Mouse (Mus musculus) brain, adult 2 months (tissue): Measurements from ENCODE around the gene Tubb3.
"Not testable (repeated sequence)": the region's sequence is repeated elsewhere in the genome, so short reads cannot be mapped to it uniquely, and the experiment has no call there.

Experiments
- DNase-seq: peaks from one replicate; pipeline ENCODE4 v3.0.0; 2011; ENCODE audit warnings: low read depth, low spot score

The Tubb3 gene

DNA sequence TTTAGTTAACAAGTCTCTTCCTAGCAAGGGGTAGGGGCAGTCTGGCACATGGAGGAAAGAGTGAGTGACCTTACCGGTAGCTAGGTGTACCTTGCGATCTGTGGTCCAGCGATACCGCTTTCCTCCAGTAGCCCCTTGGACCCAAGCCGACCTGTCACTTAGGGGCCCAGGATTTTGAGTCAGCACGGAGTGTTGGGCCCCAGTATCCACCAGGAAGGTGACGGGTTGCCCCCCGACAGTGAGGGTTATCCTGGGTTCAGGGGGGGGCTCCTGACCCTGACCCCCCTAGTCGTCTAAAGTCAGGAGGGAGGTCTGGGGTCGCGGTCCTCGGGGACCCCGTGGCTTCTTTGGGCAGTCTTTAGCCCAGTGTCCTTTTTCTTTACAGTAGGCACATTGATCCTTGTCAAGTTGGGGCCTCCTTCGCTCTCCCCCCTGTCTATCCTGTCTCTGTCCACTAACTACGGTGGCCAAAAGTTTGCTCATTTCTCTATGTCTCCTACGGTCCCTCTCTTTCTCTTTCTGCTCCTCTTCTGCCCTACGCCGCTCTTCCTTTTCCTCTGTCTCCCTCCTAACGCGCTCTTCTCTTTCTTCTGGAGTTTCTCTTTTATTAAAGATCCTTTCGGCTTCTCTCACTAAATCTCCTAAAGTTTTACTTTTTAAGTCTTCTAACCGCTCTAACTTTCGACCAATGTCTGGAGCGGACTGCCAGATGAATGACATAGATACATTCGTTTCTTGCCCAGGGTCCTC, 20.6 kb downstream of the Tubb3 start:
- DNase-seq, result no peak

- no peak for DNase-seq
These were observed 21.2 kb downstream of the Tubb3 start for GRCm38 (mm10) chr8:123432381-123432780.

- DNase-seq, result not testable (repeated sequence)
These were observed 22.2 kb downstream of the Tubb3 start for GRCm38 (mm10) chr8:123433241-123433974.

DNA sequence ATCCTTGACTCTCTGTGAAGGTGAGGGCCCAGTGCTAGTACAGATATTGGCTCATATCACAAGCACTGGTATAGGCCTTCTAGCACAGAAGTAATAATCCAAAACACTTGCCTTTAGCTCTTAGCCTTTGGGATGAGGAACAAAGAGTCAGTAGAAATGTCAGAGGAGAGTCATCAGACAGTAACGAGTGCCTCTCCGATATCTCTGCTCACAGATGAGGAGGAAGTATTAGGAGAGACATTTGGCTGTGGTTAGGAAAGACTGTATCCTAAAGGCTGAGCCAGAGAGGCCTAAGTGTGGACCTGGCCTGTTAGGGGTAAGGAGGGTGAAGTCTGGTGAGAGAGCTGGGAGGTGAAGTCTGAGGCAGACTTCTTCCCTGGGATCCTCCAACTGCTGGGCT, 30.6 kb downstream of the Tubb3 start:
- DNase-seq, result no peak

- no peak for DNase-seq
These were observed 31.1 kb downstream of the Tubb3 start for GRCm38 (mm10) chr8:123442351-123442750.

GRCm38 (mm10) chr8:123442871-123443575, 31.8 kb downstream of the Tubb3 start:
- peak; percentile 98 for DNase-seq

DNA sequence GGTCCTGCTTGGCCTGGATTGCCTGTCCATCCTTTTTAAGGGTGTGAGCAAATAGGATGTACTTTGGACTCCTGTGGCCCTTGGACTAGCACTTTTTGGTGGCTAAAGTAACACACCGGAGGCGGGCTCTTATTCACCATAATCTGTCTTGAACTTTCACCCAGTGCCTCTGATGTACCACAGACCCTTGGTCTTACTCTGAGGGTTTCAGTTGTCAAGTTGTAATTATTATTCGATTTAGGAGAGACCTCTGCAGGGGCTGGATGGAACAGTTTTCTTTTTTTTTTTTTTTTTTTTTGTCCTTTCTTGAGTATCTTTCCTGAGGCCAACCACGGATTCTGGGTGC, 32.3 kb downstream of the Tubb3 start:
- DNase-seq, result peak; percentile 40

DNA sequence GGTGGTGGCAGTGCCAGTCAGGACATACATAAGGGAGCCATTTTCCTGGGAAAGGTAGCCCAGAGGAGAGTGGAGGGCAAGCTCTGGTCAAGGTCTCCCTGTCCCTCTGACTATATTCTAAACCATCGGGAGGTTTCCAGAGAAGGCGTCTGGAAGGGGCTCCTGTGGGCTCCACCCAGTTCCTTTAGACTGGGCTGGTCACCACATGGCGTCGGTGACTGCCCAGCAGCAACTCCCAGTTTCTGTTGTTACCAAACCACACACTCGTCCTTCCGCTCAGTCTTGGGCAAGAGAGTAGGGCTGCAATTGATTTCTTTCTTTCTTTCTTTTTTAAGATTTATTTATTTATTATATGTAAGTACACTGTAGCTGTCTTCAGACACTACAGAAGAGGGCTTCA, 32.9 kb downstream of the Tubb3 start:
- DNase-seq, result no peak

- DNase-seq, result no peak
These were observed 34.8 kb downstream of the Tubb3 start for GRCm38 (mm10) chr8:123445981-123446380.

DNA sequence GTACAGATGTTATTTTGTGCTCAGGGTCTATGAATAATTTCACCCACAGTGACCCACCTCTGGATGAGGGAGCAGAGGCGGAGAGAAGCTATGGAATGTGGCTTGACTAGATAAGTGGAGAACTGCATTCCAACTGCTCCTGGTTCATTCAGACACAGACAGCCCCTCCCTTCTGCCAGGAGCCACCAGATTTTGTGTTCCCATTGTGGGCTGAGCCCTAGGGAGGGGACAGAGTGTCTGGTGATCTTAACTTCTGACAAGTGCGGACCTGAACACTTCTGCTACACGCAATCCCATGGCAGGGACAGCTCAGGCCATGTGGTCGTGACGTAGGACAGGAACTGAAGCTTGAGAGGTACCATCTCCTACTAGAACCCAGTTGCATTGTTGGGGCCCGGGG, 35.6 kb downstream of the Tubb3 start:
- DNase-seq, result no peak

GRCm38 (mm10) chr8:123450783-123451182, 39.6 kb downstream of the Tubb3 start:
- DNase-seq, result no peak

DNA sequence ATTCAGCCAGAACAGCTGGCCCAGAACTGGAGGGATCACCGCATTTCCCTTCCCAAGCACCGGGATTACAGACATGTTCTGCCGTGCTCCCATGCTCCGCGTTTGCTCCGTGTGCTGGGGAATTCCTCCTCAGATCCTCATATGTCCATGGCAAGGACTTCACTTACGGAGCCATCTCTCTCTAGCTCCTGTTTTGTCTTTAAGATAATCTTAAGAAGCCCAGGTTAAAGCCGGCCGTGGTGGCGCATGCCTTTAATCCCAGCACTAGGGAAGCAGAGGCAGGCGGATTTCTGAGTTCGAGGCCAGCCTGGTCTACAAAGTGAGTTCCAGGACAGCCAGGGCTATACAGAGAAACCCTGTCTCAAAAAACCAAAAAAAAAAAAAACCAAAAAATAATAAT, 40.5 kb downstream of the Tubb3 start:
- not testable (repeated sequence) for DNase-seq

GRCm38 (mm10) chr8:123452149-123452548, 40.9 kb downstream of the Tubb3 start:
- DNase-seq, result no peak

GRCm38 (mm10) chr8:123453291-123453690, 42.1 kb downstream of the Tubb3 start:
- DNase-seq, result no peak

GRCm38 (mm10) chr8:123453951-123454350, 42.7 kb downstream of the Tubb3 start:
- peak; percentile 25 for DNase-seq

- no peak for DNase-seq
These were observed 43.3 kb downstream of the Tubb3 start for GRCm38 (mm10) chr8:123454559-123454958.

DNA sequence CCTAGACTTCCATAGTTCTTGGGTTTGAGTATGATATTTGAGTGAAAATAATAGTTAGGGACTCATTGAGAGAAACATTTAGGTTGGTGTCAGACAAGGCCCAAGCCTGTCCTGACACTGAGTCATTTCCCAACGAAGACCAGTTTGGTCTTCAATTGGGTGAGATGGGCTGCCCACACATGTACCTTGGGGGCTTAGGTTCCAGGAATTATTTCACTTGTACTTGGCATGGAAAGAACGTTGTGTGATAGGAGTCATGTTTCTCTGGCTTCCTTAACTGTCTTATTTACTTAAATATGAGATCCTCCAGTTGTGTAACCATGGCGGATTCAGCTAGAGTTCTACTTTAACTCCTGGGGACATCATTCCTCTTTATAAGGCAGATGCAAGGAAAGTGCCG, 52.4 kb downstream of the Tubb3 start:
- no peak for DNase-seq

DNA sequence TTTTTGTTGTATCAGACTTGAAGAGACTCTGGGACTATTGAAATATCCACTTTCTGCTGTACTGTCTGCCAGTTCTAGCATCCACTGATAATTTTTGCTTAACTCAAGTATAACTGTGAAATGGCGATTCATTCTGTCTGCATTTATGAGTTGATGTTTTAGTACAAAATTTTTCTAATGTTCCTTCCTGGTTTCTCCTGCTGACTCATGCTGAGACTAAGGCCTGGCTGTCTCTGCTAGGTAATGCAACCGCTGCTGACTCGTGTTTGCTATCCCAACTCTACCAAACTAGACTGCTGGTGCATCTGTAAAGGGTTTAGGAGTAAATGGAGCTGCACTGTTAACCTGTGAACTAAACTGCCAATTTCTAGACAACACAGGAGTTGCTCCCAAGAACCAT, 56.3 kb downstream of the Tubb3 start:
- no peak for DNase-seq
